Mouse (Mus musculus): ENCODE data around the gene Nub1. TPM values are rescaled to one million over a fixed set of nuclear protein-coding genes. Genes with fewer than 3 reads are reported as not detected.

Nub1 gene
- total RNA-seq (2014; rRNA removed): 14.4 and 19.6 TPM in 2 replicates
- polyA plus RNA-seq (2012; rRNA removed): 19.9 and 20.2 TPM in 2 replicates

DNA sequence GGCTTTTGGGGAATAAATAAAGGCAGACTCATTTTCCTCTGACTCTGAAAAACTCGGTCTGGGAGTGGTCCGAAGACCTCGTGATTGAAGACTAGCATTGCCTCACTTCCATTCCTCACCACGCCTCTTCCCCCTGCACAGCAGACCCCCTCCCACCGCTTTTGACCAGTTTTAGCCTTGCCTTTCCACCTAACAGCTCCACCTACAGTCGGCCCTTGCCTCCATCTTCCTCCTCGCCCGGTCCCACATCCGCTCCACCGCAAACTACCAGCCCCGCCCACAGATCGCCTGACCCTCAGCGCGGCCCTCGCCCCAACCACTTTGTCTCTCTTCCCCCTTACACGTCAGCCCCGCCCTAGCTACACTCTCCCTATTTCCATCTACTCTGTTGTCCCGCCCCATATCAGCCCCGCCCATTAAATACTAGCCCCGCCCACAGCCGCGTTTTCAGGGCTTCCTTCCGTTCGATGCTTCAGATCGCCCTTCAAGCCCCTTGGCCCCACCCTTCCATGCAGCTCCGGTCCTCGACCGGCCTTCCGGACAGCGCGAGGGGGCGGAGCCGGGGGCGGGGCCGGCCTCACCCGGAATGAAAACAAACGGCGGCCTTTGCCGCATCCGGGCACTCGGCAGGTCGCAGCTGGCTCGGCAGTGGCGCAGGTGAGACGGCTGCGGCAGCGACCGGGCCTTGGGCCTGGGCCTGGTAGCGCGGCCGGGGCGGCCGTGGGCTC, at the start of gene Nub1:
Gene Nub1, plus strand, starts transcription at position 167 of the 728 bp plus-strand sequence.
- peak within 1 kb of the TSS; percentile 89 for H3K9ac ChIP-seq (ENCODE audit: low read depth, low read length)
- no peaks in the 10 kb centered on the region for H3K27me3 ChIP-seq (ENCODE audit: control insufficient read depth, insufficient read depth, low read length)
- TF ChIP-seq CTCF (IDR thresholded peaks at IDR 0.05; ENCODE audit: low read depth, low read length): peak; percentile 45; the same call in 1 of the 2 replicates
- peak; percentile 59 for TF ChIP-seq POLR2A (IDR thresholded peaks at IDR 0.05; ENCODE audit: extremely low read depth, insufficient read depth, low read length)
- peak within 1 kb of the TSS; percentile 59 for H3K27ac ChIP-seq (replicated peaks; ENCODE audit: insufficient read depth, low read depth, low read length)
- H3K4me1 ChIP-seq (ENCODE audit: control insufficient read depth, insufficient read depth, low read length): 0 out of 2 replicates have a peak, but pooled peaks cover 5% of the 10 kb centered on the region
- H3K36me3 ChIP-seq (ENCODE audit: control insufficient read depth, insufficient read depth, low read length): peaks cover 6% of the 10 kb centered on the region; the same call in 1 of the 2 replicates
- under 1% methylated on average over 53 of the region's 53 CpGs for WGBS
- H3K4me3 ChIP-seq (ENCODE audit: insufficient read depth, low read depth, low read length): peak within 1 kb of the TSS; percentile 77
- peaks cover 5% of the 10 kb centered on the region; the same call in 1 of the 2 replicates for H3K79me2 ChIP-seq (ENCODE audit: control insufficient read depth, insufficient read depth, low read length)
- peak; percentile 96 for DNase-seq (ENCODE audit: extremely low read depth, low read depth, low spot score)

DNA sequence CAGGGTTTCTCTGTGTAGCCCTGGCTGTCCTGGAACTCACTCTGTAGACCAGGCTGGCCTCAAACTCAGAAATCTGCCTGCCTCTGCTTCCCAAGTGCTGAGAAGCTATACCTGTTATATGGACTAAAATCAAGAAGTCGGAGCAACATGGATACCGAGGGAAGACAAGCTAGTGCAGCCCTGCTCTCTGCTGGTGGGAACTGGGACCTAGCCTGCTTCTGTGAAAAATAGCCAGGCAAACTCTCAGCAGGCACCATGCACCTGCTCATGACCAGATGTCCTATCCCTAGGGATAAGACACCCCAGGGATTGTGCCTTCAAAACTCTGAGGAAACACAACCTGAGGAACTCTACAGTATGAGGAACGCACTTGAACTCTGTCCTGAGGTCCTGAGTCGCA, 48.3 kb upstream of the Nub1 start:
- Histone ChIP-seq H3K4me3 (ENCODE audit: insufficient read depth, low read depth, low read length) (no peak overlapping the region), H3K4me1 (ENCODE audit: control insufficient read depth, insufficient read depth, low read length) (no peaks in the 10 kb centered on the region), H3K36me3 (ENCODE audit: control insufficient read depth, insufficient read depth, low read length) (no peaks in the 10 kb centered on the region), H3K79me2 (ENCODE audit: control insufficient read depth, insufficient read depth, low read length) (no peaks in the 10 kb centered on the region), H3K27me3 (ENCODE audit: control insufficient read depth, insufficient read depth, low read length) (no peaks in the 10 kb centered on the region), H3K27ac (replicated peaks; ENCODE audit: insufficient read depth, low read depth, low read length) (no peak overlapping the region), H3K9ac (ENCODE audit: low read depth, low read length) (no peak overlapping the region)
- DNase-seq (ENCODE audit: extremely low read depth, low read depth, low spot score): no peak
- no peak for TF ChIP-seq CTCF (IDR thresholded peaks at IDR 0.05; ENCODE audit: low read depth, low read length)
- TF ChIP-seq POLR2A (IDR thresholded peaks at IDR 0.05; ENCODE audit: extremely low read depth, insufficient read depth, low read length): no peak
- 81% methylated on average over 4 of the region's 4 CpGs for WGBS

DNA sequence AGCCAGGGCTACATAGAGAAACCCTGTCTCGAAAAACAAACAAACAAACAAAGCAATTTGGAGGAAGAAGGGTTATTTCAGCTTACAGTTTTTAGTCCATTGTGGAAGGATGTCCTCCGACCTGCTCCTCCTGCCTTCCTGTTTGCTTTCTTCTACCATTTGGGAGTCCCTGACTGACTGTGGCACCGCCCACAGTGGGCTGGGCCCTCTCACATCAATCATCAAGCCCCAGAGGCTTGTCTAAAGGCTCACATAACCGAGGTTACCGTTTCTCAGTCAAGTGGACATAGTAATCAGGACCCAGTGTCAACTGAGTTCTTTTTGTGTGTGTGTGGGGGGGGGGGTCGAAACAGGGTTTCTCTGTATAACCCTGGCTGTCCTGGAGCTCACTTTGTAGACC, 47.2 kb upstream of the Nub1 start:
- no peak for DNase-seq (ENCODE audit: extremely low read depth, low read depth, low spot score)
- no peaks in the 10 kb centered on the region for H3K36me3 ChIP-seq (ENCODE audit: control insufficient read depth, insufficient read depth, low read length)
- H3K79me2 ChIP-seq (ENCODE audit: control insufficient read depth, insufficient read depth, low read length): no peaks in the 10 kb centered on the region
- no peaks in the 10 kb centered on the region for H3K4me1 ChIP-seq (ENCODE audit: control insufficient read depth, insufficient read depth, low read length)
- H3K4me3 ChIP-seq (ENCODE audit: insufficient read depth, low read depth, low read length): no peak overlapping the region
- H3K9ac ChIP-seq (ENCODE audit: low read depth, low read length): no peak overlapping the region
- TF ChIP-seq POLR2A (IDR thresholded peaks at IDR 0.05; ENCODE audit: extremely low read depth, insufficient read depth, low read length): no peak
- no peak for TF ChIP-seq CTCF (IDR thresholded peaks at IDR 0.05; ENCODE audit: low read depth, low read length)
- no peak overlapping the region for H3K27ac ChIP-seq (replicated peaks; ENCODE audit: insufficient read depth, low read depth, low read length)
- 42% methylated on average over 6 of the region's 6 CpGs for WGBS
- H3K27me3 ChIP-seq (ENCODE audit: control insufficient read depth, insufficient read depth, low read length): no peaks in the 10 kb centered on the region

DNA sequence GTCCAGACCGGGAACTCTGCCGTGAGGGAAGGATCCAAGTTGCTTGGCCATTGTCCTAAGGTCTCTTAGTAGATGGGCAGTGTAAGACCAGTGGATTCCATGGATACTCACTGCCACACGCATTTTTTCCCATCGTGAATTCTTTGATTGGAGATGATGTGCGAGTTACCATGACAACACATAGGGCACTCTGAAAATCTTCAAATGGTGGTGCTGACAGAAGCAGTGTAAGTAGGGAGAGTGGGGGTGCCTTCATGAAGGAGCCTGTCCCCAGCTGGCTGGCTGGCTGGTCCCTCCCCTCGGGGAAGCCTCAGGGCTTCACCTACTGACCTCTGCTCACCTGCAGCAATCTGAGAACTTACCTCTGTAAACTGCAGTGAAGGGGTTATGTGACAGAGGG, 46.3 kb upstream of the Nub1 start:
- Histone ChIP-seq H3K9ac (ENCODE audit: low read depth, low read length) (no peak overlapping the region), H3K4me1 (ENCODE audit: control insufficient read depth, insufficient read depth, low read length) (no peaks in the 10 kb centered on the region), H3K27me3 (ENCODE audit: control insufficient read depth, insufficient read depth, low read length) (no peaks in the 10 kb centered on the region), H3K27ac (replicated peaks; ENCODE audit: insufficient read depth, low read depth, low read length) (no peak overlapping the region), H3K79me2 (ENCODE audit: control insufficient read depth, insufficient read depth, low read length) (no peaks in the 10 kb centered on the region), H3K36me3 (ENCODE audit: control insufficient read depth, insufficient read depth, low read length) (no peaks in the 10 kb centered on the region), H3K4me3 (ENCODE audit: insufficient read depth, low read depth, low read length) (no peak overlapping the region)
- no peak for DNase-seq (ENCODE audit: extremely low read depth, low read depth, low spot score)
- 66% methylated on average over 6 of the region's 6 CpGs for WGBS
- TF ChIP-seq POLR2A (IDR thresholded peaks at IDR 0.05; ENCODE audit: extremely low read depth, insufficient read depth, low read length) (no peak), CTCF (IDR thresholded peaks at IDR 0.05; ENCODE audit: low read depth, low read length) (no peak)

DNA sequence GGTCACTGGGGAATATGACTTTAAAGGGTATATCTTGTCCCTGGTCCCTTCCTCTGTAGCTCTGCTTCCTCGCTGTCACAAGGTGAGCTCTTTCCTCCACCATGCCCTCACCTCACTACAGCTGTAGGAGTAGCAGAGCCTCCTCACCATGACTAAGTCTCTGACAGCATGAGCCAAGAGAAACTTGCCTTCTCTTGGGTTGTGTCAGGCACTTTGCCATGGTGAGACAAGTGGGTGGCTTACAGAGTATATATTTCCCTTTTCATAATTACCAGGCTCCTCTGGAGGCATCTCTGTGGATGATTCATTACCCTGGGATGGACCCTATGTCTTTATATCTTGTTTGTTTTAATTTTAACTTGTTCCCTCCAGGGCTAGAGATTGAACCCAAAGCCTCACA, 39.9 kb upstream of the Nub1 start:
- WGBS: 92% methylated on average over 1 of the region's 1 CpGs
- no peak for DNase-seq (ENCODE audit: extremely low read depth, low read depth, low spot score)
- no peaks in the 10 kb centered on the region for H3K79me2 ChIP-seq (ENCODE audit: control insufficient read depth, insufficient read depth, low read length)
- no peaks in the 10 kb centered on the region for H3K27me3 ChIP-seq (ENCODE audit: control insufficient read depth, insufficient read depth, low read length)
- no peaks in the 10 kb centered on the region for H3K4me1 ChIP-seq (ENCODE audit: control insufficient read depth, insufficient read depth, low read length)
- H3K9ac ChIP-seq (ENCODE audit: low read depth, low read length): no peak overlapping the region
- H3K4me3 ChIP-seq (ENCODE audit: insufficient read depth, low read depth, low read length): no peak overlapping the region
- H3K27ac ChIP-seq (replicated peaks; ENCODE audit: insufficient read depth, low read depth, low read length): no peak overlapping the region
- TF ChIP-seq POLR2A (IDR thresholded peaks at IDR 0.05; ENCODE audit: extremely low read depth, insufficient read depth, low read length): no peak
- TF ChIP-seq CTCF (IDR thresholded peaks at IDR 0.05; ENCODE audit: low read depth, low read length): no peak
- H3K36me3 ChIP-seq (ENCODE audit: control insufficient read depth, insufficient read depth, low read length): no peaks in the 10 kb centered on the region

DNA sequence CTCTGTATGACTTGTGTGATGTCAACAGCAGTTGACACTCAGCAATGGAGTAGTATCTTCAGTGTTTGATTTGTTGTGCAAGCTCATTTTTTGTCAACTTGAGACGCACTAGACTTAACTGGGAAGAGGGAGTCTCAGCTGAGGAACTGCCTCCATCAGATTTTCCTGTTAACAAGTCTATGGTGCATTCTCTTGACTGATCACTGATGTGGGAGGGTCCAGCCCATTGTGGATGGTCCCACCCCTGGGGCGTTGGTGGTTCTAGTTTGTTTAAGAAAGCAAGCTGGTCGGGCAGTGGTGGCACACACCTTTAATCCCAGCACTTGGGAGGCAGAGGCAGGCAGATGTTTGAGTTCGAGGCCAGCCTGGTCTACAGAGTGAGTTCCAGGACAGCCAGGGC, 36.1 kb upstream of the Nub1 start:
- no peak overlapping the region for H3K4me3 ChIP-seq (ENCODE audit: insufficient read depth, low read depth, low read length)
- H3K9ac ChIP-seq (ENCODE audit: low read depth, low read length): no peak overlapping the region
- H3K4me1 ChIP-seq (ENCODE audit: control insufficient read depth, insufficient read depth, low read length): no peaks in the 10 kb centered on the region
- H3K79me2 ChIP-seq (ENCODE audit: control insufficient read depth, insufficient read depth, low read length): no peaks in the 10 kb centered on the region
- TF ChIP-seq POLR2A (IDR thresholded peaks at IDR 0.05; ENCODE audit: extremely low read depth, insufficient read depth, low read length): no peak
- H3K27ac ChIP-seq (replicated peaks; ENCODE audit: insufficient read depth, low read depth, low read length): no peak overlapping the region
- no peaks in the 10 kb centered on the region for H3K36me3 ChIP-seq (ENCODE audit: control insufficient read depth, insufficient read depth, low read length)
- 45% methylated on average over 4 of the region's 4 CpGs for WGBS
- H3K27me3 ChIP-seq (ENCODE audit: control insufficient read depth, insufficient read depth, low read length): no peaks in the 10 kb centered on the region
- DNase-seq (ENCODE audit: extremely low read depth, low read depth, low spot score): no peak
